Mouse (Mus musculus) heart, adult 2 months (tissue): Measurements from ENCODE around the gene Tgm2.

Experiments
- CTCF ChIP-seq: fragments of 200-600 bp; IDR thresholded peaks from 2 replicates; pipeline ENCODE4 v1.8.1; 2022; ENCODE audit warnings: antibody characterized with exemption, mild to moderate bottlenecking, moderate library complexity
- EP300 ChIP-seq: fragments of 200-500 bp; IDR thresholded peaks from 2 replicates; pipeline ENCODE4 v1.6.1; 2011; ENCODE audit warnings: low read depth, low read length, control low read depth; ENCODE audit not compliant: insufficient read depth
- POLR2A ChIP-seq: fragments of 200-500 bp; IDR thresholded peaks from 2 replicates; pipeline ENCODE4 v1.6.1; 2011; ENCODE audit warnings: mild to moderate bottlenecking, low read depth, low read length, control low read depth; ENCODE audit not compliant: insufficient read depth

GRCm38 (mm10) chr2:158175433-158175832 lies 29.2 kb upstream of the Tgm2 start:
- TF ChIP-seq POLR2A (no peak), CTCF (no peak), EP300 (no peak)
